Mouse (Mus musculus): ENCODE data around the gene 9130230L23Rik. TPM values are rescaled to one million over a fixed set of nuclear protein-coding genes. Genes with fewer than 3 reads are reported as not detected.

Gene 9130230L23Rik
- polyA plus RNA-seq, 1 experiment from 2014 or later = not detected

Small RNAs within 50 kb of the gene (microRNA-seq; reads per million reads assigned to microRNA genes)
- gene Gm25952 = not detected

Other genes starting within 250 kb of the 9130230L23Rik start
- 19.0 and 22.4 TPM in 2 replicates for gene N4bp2, start 240.8 kb downstream of the 9130230L23Rik start, polyA plus RNA-seq (2015; fragmentation: Nextera tagmentation; extraction: Ambion mirVana)
- gene Rhoh, start 143.1 kb downstream of the 9130230L23Rik start, polyA plus RNA-seq (2015; fragmentation: Nextera tagmentation; extraction: Ambion mirVana) = 0.30 and 0.31 TPM in 2 replicates
- not detected in 2 replicates for gene Chrna9, start 69.4 kb downstream of the 9130230L23Rik start, polyA plus RNA-seq (2015; fragmentation: Nextera tagmentation; extraction: Ambion mirVana)
- 2.0 and 3.0 TPM in 2 replicates for gene Rbm47, start 168.8 kb upstream of the 9130230L23Rik start, polyA plus RNA-seq (2015; fragmentation: Nextera tagmentation; extraction: Ambion mirVana)